Mouse (Mus musculus): ENCODE measurements around the gene Unc50. TPM values are rescaled to one million over a fixed set of nuclear protein-coding genes. Genes with fewer than 3 reads are reported as not detected.

The Unc50 gene
- total and polyA plus RNA-seq, 3 experiments = 41.8 to 75.5 (median 58.5) TPM

DNA sequence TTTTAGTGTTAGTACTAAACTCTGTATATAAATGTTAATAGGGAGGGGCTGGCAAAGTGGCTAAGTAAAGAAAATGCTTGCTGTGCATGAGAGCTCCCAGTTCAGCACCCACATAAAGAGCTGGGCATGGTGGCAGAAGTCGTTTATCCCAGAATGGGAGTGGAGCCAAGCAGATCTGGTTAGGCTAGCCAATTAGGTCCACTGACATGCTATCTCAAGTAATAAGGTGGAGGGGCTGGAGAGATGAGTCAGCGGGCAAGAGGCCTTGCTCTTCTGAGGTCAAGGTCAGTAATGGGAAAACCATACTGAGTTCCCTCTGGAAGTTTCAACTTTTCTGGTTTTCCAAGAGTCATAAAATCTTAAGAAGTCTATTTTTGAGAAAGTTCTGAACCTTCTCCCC lies 1.0 kb upstream of the Unc50 start:
- H3K79me2 ChIP-seq (replicated peaks; ENCODE audit: control insufficient read depth, extremely low read depth, insufficient read depth, poor library complexity, severe bottlenecking) = peaks cover 51% of the 10 kb centered on the region
- H3K9me3 ChIP-seq (replicated peaks; ENCODE audit: low read length) = peaks cover 10% of the 10 kb centered on the region
- H3K36me3 ChIP-seq (replicated peaks in 1 of 2; ENCODE audit: control insufficient read depth in 1 of 2, insufficient read depth in 1 of 2, low read length in 1 of 2) = peaks cover 29 to 65% of the 10 kb centered on the region in 2 experiments
- H3K27ac ChIP-seq (ENCODE audit: insufficient read depth, low read depth) = no peak overlapping the region
- H3K4me1 ChIP-seq (ENCODE audit: control insufficient read depth in 1 of 2, insufficient read depth in 2 of 2) = peaks cover 10 to 49% of the 10 kb centered on the region in 2 experiments
- H3K9ac ChIP-seq (ENCODE audit: insufficient read depth, low read depth) = peak overlapping the region; percentile 38
- peak overlapping the region; percentile 67 to 95 (median 85) for H3K4me3 ChIP-seq (replicated peaks in 1 of 3; ENCODE audit: low read depth in 2 of 3, low read length in 2 of 3, poor library complexity in 1 of 3)
- DNase-seq (ENCODE audit: extremely low read depth) = no peak
- H3K27me3 ChIP-seq (replicated peaks) = no peaks in the 10 kb centered on the region
- in situ Hi-C loops (cut with MboI; ENCODE audit: low pct_ligation_motif_present, low pct_unique_long_range_greater_than_20kb, low sequenced_read_pairs) (no loop called here), dilution Hi-C loops (cut with MboI; ENCODE audit: extremely low pct_ligation_motif_present, extremely low pct_unique_long_range_greater_than_20kb, low sequenced_read_pairs) (no loop called here)
- peak overlapping the region; percentile 72 for H3K4me2 ChIP-seq (ENCODE audit: insufficient read depth, low read depth, poor library complexity, severe bottlenecking)
- TF ChIP-seq ETS1 (conservative IDR thresholded peaks at IDR 0.05; ENCODE audit: low read depth, low read length) (no peak), MEF2A (IDR thresholded peaks at IDR 0.05; ENCODE audit: borderline replicate concordance, low read depth, low read length) (no peak), TCF12 (IDR thresholded peaks at IDR 0.05; ENCODE audit: low read depth, low read length) (no peak), CHD1 (IDR thresholded peaks at IDR 0.05; ENCODE audit: low read depth, low read length) (no peak), UBTF (IDR thresholded peaks at IDR 0.05; ENCODE audit: low read depth, low read length) (no peak), E2F4 (IDR thresholded peaks at IDR 0.05; ENCODE audit: insufficient replicate concordance, low read depth, low read length) (no peak), JUN (IDR thresholded peaks at IDR 0.05; ENCODE audit: insufficient read depth, low read depth, low read length) (no peak)

DNA sequence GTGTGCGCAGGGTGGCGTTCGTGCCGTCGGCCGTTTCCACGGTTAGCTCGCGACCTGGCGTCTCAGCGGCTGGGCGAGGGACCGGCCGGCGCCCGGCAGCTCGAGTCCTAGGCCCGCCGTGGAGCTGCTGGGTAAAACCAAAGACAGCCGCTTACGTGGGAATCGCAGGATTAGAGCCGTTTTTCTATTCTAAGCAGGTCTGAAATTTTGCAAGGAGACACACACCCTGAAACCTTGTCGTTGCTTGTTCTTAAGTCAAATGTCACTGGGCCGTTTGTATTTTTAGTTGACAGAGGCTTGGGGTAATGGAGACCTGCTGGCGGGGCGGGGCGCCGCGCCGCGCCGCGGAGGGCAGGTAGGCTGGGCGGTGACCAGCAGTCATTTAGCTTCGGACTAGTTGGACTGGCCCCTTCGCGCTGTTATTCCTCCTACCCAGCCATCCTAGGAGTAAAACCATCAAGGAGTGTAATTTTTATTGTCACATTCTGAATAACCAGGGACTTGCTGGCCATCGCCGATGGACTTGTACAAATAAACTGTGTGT lies 430 bp downstream of the Unc50 start:
- H3K4me1 ChIP-seq (ENCODE audit: control insufficient read depth in 1 of 2, insufficient read depth in 2 of 2) = peaks cover 10 to 49% of the 10 kb centered on the region in 2 experiments
- TF ChIP-seq ETS1 (conservative IDR thresholded peaks at IDR 0.05; ENCODE audit: low read depth, low read length) (0 out of 2 replicates have a peak, but pooled peaks have one; percentile 3), TCF12 (IDR thresholded peaks at IDR 0.05; ENCODE audit: low read depth, low read length) (no peak; the same call in 1 of the 2 replicates)

DNA sequence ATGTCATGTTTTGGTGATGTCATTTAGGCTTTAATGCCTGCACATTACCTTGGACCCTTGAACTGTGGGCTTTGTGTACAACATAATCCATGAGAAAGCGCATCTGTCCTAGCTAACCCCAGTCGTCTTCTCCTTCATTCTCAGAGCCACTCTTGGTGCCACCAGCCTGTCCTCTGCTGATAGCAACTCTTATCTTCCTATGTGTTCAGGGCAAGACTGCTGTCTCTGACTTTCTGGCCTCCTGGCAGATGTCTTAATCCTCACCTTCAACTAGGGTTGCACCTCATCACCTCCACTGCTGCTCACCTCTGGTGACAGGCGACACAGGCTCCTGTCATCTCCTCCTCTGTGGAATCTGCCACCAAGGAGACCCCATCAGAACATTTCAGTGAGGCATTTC lies 6.5 kb downstream of the Unc50 start:
- no peak for DNase-seq (ENCODE audit: extremely low read depth)
- H3K36me3 ChIP-seq (replicated peaks in 1 of 2; ENCODE audit: control insufficient read depth in 1 of 2, insufficient read depth in 1 of 2, low read length in 1 of 2) = peaks cover 72 to 92% of the 10 kb centered on the region in 2 experiments
- H3K9ac ChIP-seq (ENCODE audit: insufficient read depth, low read depth) = no peak overlapping the region
- no peaks in the 10 kb centered on the region for H3K27me3 ChIP-seq (replicated peaks)
- no peak overlapping the region for H3K4me2 ChIP-seq (ENCODE audit: insufficient read depth, low read depth, poor library complexity, severe bottlenecking)
- TF ChIP-seq PAX5 (IDR thresholded peaks at IDR 0.05; ENCODE audit: low read length) (no peak), CHD1 (IDR thresholded peaks at IDR 0.05; ENCODE audit: low read depth, low read length) (no peak), ETS1 (conservative IDR thresholded peaks at IDR 0.05; ENCODE audit: low read depth, low read length) (no peak), POLR2AphosphoS2 (IDR thresholded peaks at IDR 0.05; ENCODE audit: low read depth, low read length) (no peak), JUND (conservative IDR thresholded peaks at IDR 0.05; ENCODE audit: low read depth, low read length) (no peak), E2F4 (IDR thresholded peaks at IDR 0.05; ENCODE audit: insufficient replicate concordance, low read depth, low read length) (no peak), JUN (IDR thresholded peaks at IDR 0.05; ENCODE audit: insufficient read depth, low read depth, low read length) (no peak), NRF1 (IDR thresholded peaks at IDR 0.05; ENCODE audit: low read depth, low read length) (no peak)
- H3K4me1 ChIP-seq (ENCODE audit: control insufficient read depth in 1 of 2, insufficient read depth in 2 of 2) = peaks cover 0 to 12% of the 10 kb centered on the region in 2 experiments; a peak in 3 of 4 replicates
- no peak overlapping the region for H3K27ac ChIP-seq (ENCODE audit: insufficient read depth, low read depth)
- H3K79me2 ChIP-seq (replicated peaks; ENCODE audit: control insufficient read depth, extremely low read depth, insufficient read depth, poor library complexity, severe bottlenecking) = peaks cover 7% of the 10 kb centered on the region
- H3K9me3 ChIP-seq (replicated peaks; ENCODE audit: low read length) = no peaks in the 10 kb centered on the region
- in situ Hi-C loops (cut with MboI; ENCODE audit: low pct_ligation_motif_present, low pct_unique_long_range_greater_than_20kb, low sequenced_read_pairs) (no loop called here), dilution Hi-C loops (cut with MboI; ENCODE audit: extremely low pct_ligation_motif_present, extremely low pct_unique_long_range_greater_than_20kb, low sequenced_read_pairs) (no loop called here)
- H3K4me3 ChIP-seq (replicated peaks in 1 of 3; ENCODE audit: low read depth in 2 of 3, low read length in 2 of 3, poor library complexity in 1 of 3) = no peak overlapping the region

More for the DNA sequence above, 430 bp downstream of the Unc50 start:
- H3K79me2 ChIP-seq (replicated peaks; ENCODE audit: control insufficient read depth, extremely low read depth, insufficient read depth, poor library complexity, severe bottlenecking) = peaks cover 45% of the 10 kb centered on the region
- no peak for DNase-seq (ENCODE audit: extremely low read depth)
- H3K27me3 ChIP-seq (replicated peaks) = no peaks in the 10 kb centered on the region
- H3K9ac ChIP-seq (ENCODE audit: insufficient read depth, low read depth) = peak overlapping the region; percentile 83
- H3K36me3 ChIP-seq (replicated peaks in 1 of 2; ENCODE audit: control insufficient read depth in 1 of 2, insufficient read depth in 1 of 2, low read length in 1 of 2) = peaks cover 33 to 57% of the 10 kb centered on the region in 2 experiments
- H3K9me3 ChIP-seq (replicated peaks; ENCODE audit: low read length) = peaks cover 3% of the 10 kb centered on the region
- peak overlapping the region; percentile 92 for H3K4me2 ChIP-seq (ENCODE audit: insufficient read depth, low read depth, poor library complexity, severe bottlenecking)
- in situ Hi-C loops (cut with MboI; ENCODE audit: low pct_ligation_motif_present, low pct_unique_long_range_greater_than_20kb, low sequenced_read_pairs) = no loop called here
- H3K4me3 ChIP-seq (replicated peaks in 1 of 3; ENCODE audit: low read depth in 2 of 3, low read length in 2 of 3, poor library complexity in 1 of 3) = peak overlapping the region; percentile 80 to 95 (median 85)
- H3K27ac ChIP-seq (ENCODE audit: insufficient read depth, low read depth) = peak overlapping the region; percentile 40
- dilution Hi-C loops (cut with MboI; ENCODE audit: extremely low pct_ligation_motif_present, extremely low pct_unique_long_range_greater_than_20kb, low sequenced_read_pairs) = no loop called here

Measured in CH12.LX (cell line).